Mouse (Mus musculus): ENCODE results near the gene Slc2a1.

DNA sequence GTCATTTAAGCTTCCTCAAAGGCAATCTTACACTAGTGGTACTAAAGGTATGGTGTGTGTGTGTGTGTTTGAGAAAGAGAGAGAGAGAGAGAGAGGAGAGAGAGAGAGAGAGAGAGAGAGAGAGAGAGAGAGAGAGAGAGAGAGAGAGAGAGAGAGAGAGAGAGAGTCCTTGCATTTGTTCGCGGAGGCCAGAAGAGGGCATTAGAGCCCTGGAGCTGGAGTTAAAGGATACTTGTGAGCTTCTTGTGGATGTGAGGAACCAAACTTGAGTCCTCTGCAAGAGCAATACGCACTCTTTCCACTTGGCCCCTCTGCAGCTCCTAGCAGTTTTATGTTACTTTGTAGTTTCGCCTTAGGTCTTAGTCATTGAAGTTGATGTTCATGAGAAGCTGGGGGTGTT is 54.5 kb downstream of the Slc2a1 start:
- no peak for TF ChIP-seq POLR2A (IDR thresholded peaks at IDR 0.05; ENCODE audit: low read depth, low read length)
- no peak for TF ChIP-seq CTCF (IDR thresholded peaks at IDR 0.05; ENCODE audit: extremely low read depth, insufficient read depth, insufficient read length, insufficient replicate concordance)

All from spleen, adult 2 months (tissue).